Mouse (Mus musculus) heart, adult 2 months (tissue): ENCODE measurements around the gene Tex36.
A peak's percentile ranks its signal among the peaks of the same experiment; 100 is the strongest.

Experiments used
- CTCF ChIP-seq: fragments of 200-600 bp; IDR thresholded peaks from 2 replicates; pipeline ENCODE4 v1.8.1; 2022; ENCODE audit warnings: antibody characterized with exemption, mild to moderate bottlenecking, moderate library complexity
- EP300 ChIP-seq: fragments of 200-500 bp; IDR thresholded peaks from 2 replicates; pipeline ENCODE4 v1.6.1; 2011; ENCODE audit warnings: low read depth, low read length, control low read depth; ENCODE audit not compliant: insufficient read depth
- POLR2A ChIP-seq: fragments of 200-500 bp; IDR thresholded peaks from 2 replicates; pipeline ENCODE4 v1.6.1; 2011; ENCODE audit warnings: mild to moderate bottlenecking, low read depth, low read length, control low read depth; ENCODE audit not compliant: insufficient read depth

DNA sequence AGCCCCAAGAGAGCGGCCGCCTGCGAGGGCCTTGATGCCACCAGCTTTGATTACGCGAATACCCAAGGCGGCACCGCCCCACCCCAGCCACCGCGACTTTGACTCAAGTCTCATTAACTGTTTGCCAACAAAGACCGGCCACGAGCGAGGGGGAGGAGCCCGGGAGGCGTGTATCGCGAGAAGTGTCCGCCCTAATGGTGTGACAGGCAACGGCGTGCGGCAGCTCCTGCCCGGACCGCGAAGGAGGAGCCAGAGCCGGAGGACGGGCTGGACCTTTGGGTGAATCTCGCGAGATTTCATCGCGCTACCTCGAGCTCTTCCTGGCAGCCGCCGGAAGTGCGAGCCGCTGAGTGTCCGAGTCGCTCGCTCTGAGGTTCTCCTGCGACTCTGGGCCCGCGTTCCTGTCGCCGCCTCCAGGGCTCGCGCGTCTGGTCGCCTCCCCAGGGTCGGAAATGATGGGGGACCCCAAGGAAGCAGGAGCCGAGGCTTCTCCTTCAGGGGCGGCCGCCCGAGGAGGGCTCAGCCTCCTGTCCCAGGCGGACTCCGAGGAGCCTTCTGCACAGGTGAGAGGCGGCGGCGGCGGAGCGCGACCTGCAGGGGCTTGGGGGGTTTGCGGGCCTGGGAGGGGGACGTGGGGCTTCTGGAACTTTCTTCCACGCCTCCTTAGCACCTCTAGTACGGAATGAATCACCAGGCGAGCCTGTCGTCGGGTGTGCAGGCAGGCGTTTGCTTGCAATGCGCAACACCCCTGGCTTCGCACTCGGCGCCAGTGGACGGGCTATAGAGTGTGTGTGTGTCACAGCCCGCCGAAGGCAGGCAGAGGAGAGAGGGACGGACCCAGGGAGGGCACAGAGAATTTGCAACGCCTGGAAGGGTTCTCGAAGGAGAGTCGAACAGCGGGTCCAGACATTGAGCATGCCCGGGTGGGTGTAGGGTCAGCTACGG, 35.7 kb upstream of the Tex36 start, which contains the start of gene Edrf1:
- TF ChIP-seq CTCF (no peak), POLR2A (peak; percentile 89), EP300 (no peak)
